Mouse (Mus musculus) brain, embryonic 14.5 days (tissue): ENCODE data around the gene Col4a1.

ENCODE experiments used
- CTCF ChIP-seq: fragments of 200-500 bp; IDR thresholded peaks from 2 replicates; pipeline ENCODE4 v1.5.1; 2012; ENCODE audit warnings: inconsistent platforms, mild to moderate bottlenecking, moderate library complexity, borderline replicate concordance; ENCODE audit not compliant: insufficient read depth, insufficient read length; ENCODE audit errors: extremely low read depth
- POLR2A ChIP-seq: fragments of 200-500 bp; IDR thresholded peaks from 2 replicates; pipeline ENCODE4 v1.6.1; 2012; ENCODE audit warnings: mild to moderate bottlenecking, inconsistent platforms, borderline replicate concordance; ENCODE audit not compliant: poor library complexity, insufficient read depth, insufficient read length, severe bottlenecking; ENCODE audit errors: extremely low read depth

DNA sequence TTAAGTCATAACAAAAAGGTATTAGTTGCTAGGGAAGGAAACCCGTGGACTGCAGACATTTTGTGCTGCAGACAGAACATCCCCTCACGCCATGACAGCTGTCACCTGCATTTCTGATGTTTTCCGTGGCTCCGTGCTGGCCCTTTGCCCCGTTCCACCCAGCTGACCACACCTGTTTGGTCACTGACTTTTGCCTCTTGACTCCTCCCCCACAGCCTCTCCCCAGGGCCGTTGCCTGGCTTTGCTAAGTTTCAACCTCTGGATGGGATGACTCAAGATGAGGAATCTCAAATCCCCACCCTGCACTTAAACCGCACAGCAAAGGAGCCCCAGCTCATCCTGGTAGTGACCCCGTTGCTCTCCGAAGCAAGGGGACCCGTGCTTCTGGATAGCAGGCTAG lies 33.6 kb upstream of the Col4a1 start:
- TF ChIP-seq CTCF (no peak), POLR2A (no peak)
